Mouse (Mus musculus) MEL (cell line): ENCODE measurements around the gene Txndc15. TPM values are rescaled to one million over a fixed set of nuclear protein-coding genes. Genes with fewer than 3 reads are reported as not detected.

Experiments used
- DNase-seq: peaks from one replicate; pipeline ENCODE4 v3.0.0; 2011; ENCODE audit warnings: low read depth, low spot score
- H3K27ac ChIP-seq: 2 replicates; pipeline ENCODE4 v1.5.1; 2012; ENCODE audit warnings: low read depth, mild to moderate bottlenecking, control low read depth, low read length, moderate library complexity; ENCODE audit not compliant: control insufficient read depth
- H3K27me3 ChIP-seq, 2 experiments: fragments of 150-350 bp in 1 of 2; sonication (generic) in 1 of 2; 2 replicates each; pipeline ENCODE4 v1.6.1; 2012; ENCODE audit warnings: low read length in 2 of 2, mild to moderate bottlenecking in 2 of 2, improper control_type of control experiment in 1 of 2, moderate library complexity in 1 of 2; ENCODE audit not compliant: insufficient read depth in 2 of 2, control insufficient read depth in 1 of 2
- H3K36me3 ChIP-seq, 2 experiments: 2 replicates each; pipeline ENCODE4 v1.6.1; 2012 to 2014; ENCODE audit warnings: low read length in 2 of 2, improper control_type of control experiment in 1 of 2, inconsistent platforms in 1 of 2, mild to moderate bottlenecking in 1 of 2; ENCODE audit not compliant: insufficient read depth in 2 of 2, control insufficient read depth in 1 of 2
- H3K4me1 ChIP-seq, 2 experiments: fragments of 150-350 bp in 1 of 2; sonication (generic) in 1 of 2; 2 replicates each; pipeline ENCODE4 v1.6.1; 2012; ENCODE audit warnings: low read length in 2 of 2, improper control_type of control experiment in 1 of 2, mild to moderate bottlenecking in 1 of 2; ENCODE audit not compliant: insufficient read depth in 2 of 2, control insufficient read depth in 1 of 2
- H3K4me3 ChIP-seq, 2 experiments: fragments of 150-350 bp in 1 of 2; sonication (generic) in 1 of 2; 2 replicates each; pipeline ENCODE4 v1.5.1; 2012; ENCODE audit warnings: low read depth in 2 of 2, low read length in 2 of 2, mild to moderate bottlenecking in 2 of 2, moderate library complexity in 2 of 2, control low read depth in 1 of 2, improper control_type of control experiment in 1 of 2; ENCODE audit not compliant: control insufficient read depth in 1 of 2, insufficient read depth in 1 of 2
- H3K79me2 ChIP-seq: 2 replicates; pipeline ENCODE4 v1.6.1; 2012; ENCODE audit warnings: mild to moderate bottlenecking, low read length, moderate library complexity; ENCODE audit not compliant: control insufficient read depth, poor library complexity, insufficient read depth
- H3K9ac ChIP-seq: 2 replicates; pipeline ENCODE4 v1.6.1; 2012; ENCODE audit warnings: low read depth, mild to moderate bottlenecking, control low read depth, low read length, moderate library complexity; ENCODE audit not compliant: control insufficient read depth, poor library complexity, severe bottlenecking
- H3K9me3 ChIP-seq: fragments of 150-350 bp; sonication (generic); replicated peaks from 2 replicates; pipeline ENCODE4 v1.6.1; 2012; ENCODE audit warnings: mild to moderate bottlenecking, low read length, improper control_type of control experiment, moderate library complexity; ENCODE audit not compliant: insufficient read depth
- BHLHE40 ChIP-seq: IDR thresholded peaks from 2 replicates; pipeline ENCODE4 v1.6.1; 2012; ENCODE audit warnings: low read depth, mild to moderate bottlenecking, inconsistent platforms, low read length, improper control_type of control experiment, borderline replicate concordance
- CHD1 ChIP-seq: IDR thresholded peaks from 2 replicates; pipeline ENCODE4 v1.6.1; 2012; ENCODE audit warnings: low read depth, mild to moderate bottlenecking, inconsistent platforms, low read length, improper control_type of control experiment
- CHD2 ChIP-seq: IDR thresholded peaks from 2 replicates; pipeline ENCODE4 v1.6.1; 2011; ENCODE audit warnings: low read length, improper control_type of control experiment
- CTCF ChIP-seq, 3 experiments: IDR thresholded peaks in 2 of 3; conservative IDR thresholded peaks in 1 of 3; 2 replicates each; pipeline ENCODE4 v1.5.1; 2011 to 2012; ENCODE audit warnings: low read length in 3 of 3, low read depth in 2 of 3, mild to moderate bottlenecking in 2 of 3, improper control_type of control experiment in 1 of 3, inconsistent platforms in 1 of 3, mixed read lengths in 1 of 3, moderate library complexity in 1 of 3; ENCODE audit not compliant: control insufficient read depth in 1 of 3, insufficient read depth in 1 of 3, poor library complexity in 1 of 3, severe bottlenecking in 1 of 3
- E2F4 ChIP-seq: IDR thresholded peaks from 2 replicates; pipeline ENCODE4 v1.6.1; 2011; ENCODE audit warnings: low read depth, low read length, improper control_type of control experiment, borderline replicate concordance
- EP300 ChIP-seq, 2 experiments: IDR thresholded peaks; 2 replicates each; pipeline ENCODE4 v1.6.1; 2011; ENCODE audit warnings: improper control_type of control experiment in 2 of 2, low read length in 2 of 2, low read depth in 1 of 2, mild to moderate bottlenecking in 1 of 2
- ETS1 ChIP-seq: IDR thresholded peaks from 2 replicates; pipeline ENCODE4 v1.6.1; 2012; ENCODE audit warnings: low read depth, mild to moderate bottlenecking, inconsistent platforms, low read length, improper control_type of control experiment, moderate library complexity
- GABPA ChIP-seq: IDR thresholded peaks from 2 replicates; pipeline ENCODE4 v1.6.1; 2012; ENCODE audit warnings: low read depth, mild to moderate bottlenecking, inconsistent platforms, low read length, improper control_type of control experiment, moderate library complexity
- HCFC1 ChIP-seq: IDR thresholded peaks from 2 replicates; pipeline ENCODE4 v1.6.1; 2012; ENCODE audit warnings: low read depth, mild to moderate bottlenecking, inconsistent platforms, low read length, improper control_type of control experiment, moderate library complexity
- MAFK ChIP-seq: IDR thresholded peaks from 2 replicates; pipeline ENCODE4 v1.6.1; 2011; ENCODE audit warnings: low read depth, mild to moderate bottlenecking, low read length, improper control_type of control experiment, borderline replicate concordance
- MAX ChIP-seq: IDR thresholded peaks from 2 replicates; pipeline ENCODE4 v1.6.1; 2011; ENCODE audit warnings: low read length, improper control_type of control experiment
- MAZ ChIP-seq: IDR thresholded peaks from 2 replicates; pipeline ENCODE4 v1.6.1; 2012; ENCODE audit warnings: low read depth, mild to moderate bottlenecking, inconsistent platforms, low read length, improper control_type of control experiment
- MXI1 ChIP-seq: IDR thresholded peaks from 2 replicates; pipeline ENCODE4 v1.6.1; 2011; ENCODE audit warnings: mild to moderate bottlenecking, low read depth, low read length, improper control_type of control experiment
- MYB ChIP-seq: IDR thresholded peaks from 2 replicates; pipeline ENCODE4 v1.6.1; 2011; ENCODE audit warnings: mild to moderate bottlenecking, low read depth, low read length, improper control_type of control experiment
- NELFE ChIP-seq: IDR thresholded peaks from 2 replicates; pipeline ENCODE4 v1.6.1; 2011; ENCODE audit warnings: low read depth, low read length, improper control_type of control experiment
- POLR2A ChIP-seq, 2 experiments: IDR thresholded peaks; 2 replicates each; pipeline ENCODE4 v1.6.1; 2011 to 2012; ENCODE audit warnings: low read length in 2 of 2, mild to moderate bottlenecking in 2 of 2, control low read depth in 1 of 2, improper control_type of control experiment in 1 of 2, low read depth in 1 of 2, moderate library complexity in 1 of 2; ENCODE audit not compliant: control insufficient read depth in 1 of 2, insufficient read depth in 1 of 2, poor library complexity in 1 of 2
- RAD21 ChIP-seq: IDR thresholded peaks from 2 replicates; pipeline ENCODE4 v1.6.1; 2011; ENCODE audit warnings: mild to moderate bottlenecking, low read depth, low read length, improper control_type of control experiment
- RCOR1 ChIP-seq: IDR thresholded peaks from 2 replicates; pipeline ENCODE4 v1.6.1; 2012; ENCODE audit warnings: low read depth, mild to moderate bottlenecking, inconsistent platforms, low read length, improper control_type of control experiment
- SIN3A ChIP-seq: IDR thresholded peaks from 2 replicates; pipeline ENCODE4 v1.6.1; 2012; ENCODE audit warnings: low read length, improper control_type of control experiment, inconsistent platforms
- SMC3 ChIP-seq: IDR thresholded peaks from 2 replicates; pipeline ENCODE4 v1.6.1; 2011; ENCODE audit warnings: low read depth, low read length, improper control_type of control experiment
- TBP ChIP-seq: IDR thresholded peaks from 2 replicates; pipeline ENCODE4 v1.8.0; 2011; ENCODE audit warnings: low read depth, low read length, improper control_type of control experiment
- TCF12 ChIP-seq: IDR thresholded peaks from 2 replicates; pipeline ENCODE4 v1.6.1; 2014; ENCODE audit warnings: low read depth, mild to moderate bottlenecking, inconsistent platforms, low read length, improper control_type of control experiment, moderate library complexity
- UBTF ChIP-seq: IDR thresholded peaks from 2 replicates; pipeline ENCODE4 v1.6.1; 2012; ENCODE audit warnings: low read depth, mild to moderate bottlenecking, inconsistent platforms, low read length, improper control_type of control experiment, moderate library complexity, borderline replicate concordance; ENCODE audit not compliant: insufficient read depth
- ZC3H11A ChIP-seq: IDR thresholded peaks from 2 replicates; pipeline ENCODE4 v1.6.1; 2012; ENCODE audit warnings: low read depth, mild to moderate bottlenecking, inconsistent platforms, low read length, improper control_type of control experiment
- ZMIZ1 ChIP-seq: IDR thresholded peaks from 2 replicates; pipeline ENCODE4 v1.6.1; 2012; ENCODE audit warnings: low read depth, mild to moderate bottlenecking, inconsistent platforms, low read length, improper control_type of control experiment, moderate library complexity
- ZNF384 ChIP-seq: IDR thresholded peaks from 2 replicates; pipeline ENCODE4 v1.6.1; 2012; ENCODE audit warnings: low read depth, mild to moderate bottlenecking, inconsistent platforms, low read length, improper control_type of control experiment
- polyA plus RNA-seq, 2 experiments: library from polyadenylated mRNA; stranded (reverse) in 1 of 2; unstranded in 1 of 2; fragments of >175 nt in 1 of 2; fragments of >200 nt in 1 of 2; gene quantifications; 2 replicates each; pipeline versions ENCODE4 v1.2.1 to v1.2.4; 2012; ENCODE audit warnings: low replicate concordance in 2 of 2, low read depth in 1 of 2; ENCODE audit not compliant: insufficient read length in 2 of 2, insufficient read depth in 1 of 2, missing spikeins in 1 of 2
- total RNA-seq: library from RNA; depleted of rRNA; stranded (reverse); fragments of 300-350 nt; gene quantifications from 2 replicates; pipeline ENCODE4 v1.2.3, GENCODE M21; 2012

Gene Txndc15
- total and polyA plus RNA-seq, 3 experiments: 31.5 to 43.0 TPM; not detected in 1

- TF ChIP-seq CHD2 (no peak), MAZ (no peak; the same call in 1 of the 2 replicates), UBTF (peak; percentile 89), CHD1 (0 out of 2 replicates have a peak, but pooled peaks have one; percentile 28)
These were observed 12.8 kb downstream of the Txndc15 start, which contains the start of gene Pcbd2 (continued) for GRCm38 (mm10) chr13:55727120-55727838.

GRCm38 (mm10) chr13:55727839-55728238 lies 13.4 kb downstream of the Txndc15 start:
- peaks cover 0 to 2% of the 10 kb centered on the region in 2 experiments; a peak in 3 of 4 replicates for H3K36me3 ChIP-seq
- H3K4me1 ChIP-seq: peaks cover 0 to 3% of the 10 kb centered on the region in 2 experiments; a peak in 2 of 4 replicates
- TF ChIP-seq POLR2A (IDR thresholded peaks at IDR 0.05; ENCODE audit: control insufficient read depth in 1 of 2, insufficient read depth in 1 of 2, low read depth in 1 of 2, low read length in 2 of 2, poor library complexity in 1 of 2) (peak in 1 of 2 experiments; percentile 47; a peak in 1 of 4 replicates), ZC3H11A (peak; percentile 54), E2F4 (no peak), RCOR1 (no peak), CHD1 (0 out of 2 replicates have a peak, but pooled peaks have one; percentile 18), CTCF (IDR thresholded peaks at IDR 0.05 in 2 of 3, conservative IDR thresholded peaks at IDR 0.05 in 1 of 3; ENCODE audit: control insufficient read depth in 1 of 3, insufficient read depth in 1 of 3, low read depth in 2 of 3, low read length in 3 of 3, poor library complexity in 1 of 3, severe bottlenecking in 1 of 3) (peak; percentile 27 to 88 (median 35); a peak in 5 of 6 replicates), MAX (no peak; the same call in 1 of the 2 replicates), NELFE (peak; percentile 23), ZMIZ1 (0 out of 2 replicates have a peak, but pooled peaks have one; percentile 52), RAD21 (peak; percentile 83), TCF12 (peak; percentile 39; the same call in 1 of the 2 replicates), ZNF384 (peak; percentile 88), MAZ (peak; percentile 41; the same call in 1 of the 2 replicates), MAFK (0 out of 2 replicates have a peak, but pooled peaks have one; percentile 34), TBP (peak; percentile 76), BHLHE40 (no peak), GABPA (no peak), SMC3 (peak; percentile 70), MXI1 (peak; percentile 59), ETS1 (0 out of 2 replicates have a peak, but pooled peaks have one; percentile 35), MYB (no peak), EP300 (IDR thresholded peaks at IDR 0.05; ENCODE audit: low read depth in 1 of 2, low read length in 2 of 2) (no peak), SIN3A (peak; percentile 77), HCFC1 (0 out of 2 replicates have a peak, but pooled peaks have one; percentile 37)
- H3K9ac ChIP-seq: peak overlapping the region; percentile 93
- H3K79me2 ChIP-seq: peaks cover 9% of the 10 kb centered on the region; the same call in 1 of the 2 replicates
- peak; percentile 88 for DNase-seq
- peak overlapping the region; percentile 91 for H3K27ac ChIP-seq
- H3K4me3 ChIP-seq: peak overlapping the region; percentile 74 to 88
- H3K9me3 ChIP-seq: no peaks in the 10 kb centered on the region
- no peaks in the 10 kb centered on the region for H3K27me3 ChIP-seq
